Mouse (Mus musculus): Measurements from ENCODE around the gene Lrfn2. TPM values are rescaled to one million over a fixed set of nuclear protein-coding genes. Genes with fewer than 3 reads are reported as not detected.

Gene Lrfn2
- total RNA-seq, 2 experiments from 2014 or later = 0.95 to 1.1 TPM

- no peak for DNase-seq
- intact Hi-C loops (cut with DNase I) = no loop called here
Measured at GRCm38 (mm10) chr17:49030269-49030615, 98.1 kb downstream of the Lrfn2 start.

GRCm38 (mm10) chr17:49030841-49031240, 98.7 kb downstream of the Lrfn2 start:
- intact Hi-C loops (cut with DNase I) = no loop called here
- DNase-seq = no peak

GRCm38 (mm10) chr17:49031790-49032189, 99.6 kb downstream of the Lrfn2 start:
- peak; percentile 58 to 68 for DNase-seq
- intact Hi-C loops (cut with DNase I) = no loop called here

GRCm38 (mm10) chr17:49033276-49033675, 101.1 kb downstream of the Lrfn2 start:
- intact Hi-C loops (cut with DNase I) = no loop called here
- DNase-seq = peak; percentile 41 to 42

- intact Hi-C loops (cut with DNase I) = no loop called here
- DNase-seq = no peak
Measured at GRCm38 (mm10) chr17:49033686-49034250, 101.6 kb downstream of the Lrfn2 start.

GRCm38 (mm10) chr17:49035052-49035451, 102.9 kb downstream of the Lrfn2 start:
- intact Hi-C loops (cut with DNase I) = no loop called here
- DNase-seq = no peak

GRCm38 (mm10) chr17:49037163-49037950, 105.2 kb downstream of the Lrfn2 start:
- intact Hi-C loops (cut with DNase I) = no loop called here
- no peak for DNase-seq

DNA sequence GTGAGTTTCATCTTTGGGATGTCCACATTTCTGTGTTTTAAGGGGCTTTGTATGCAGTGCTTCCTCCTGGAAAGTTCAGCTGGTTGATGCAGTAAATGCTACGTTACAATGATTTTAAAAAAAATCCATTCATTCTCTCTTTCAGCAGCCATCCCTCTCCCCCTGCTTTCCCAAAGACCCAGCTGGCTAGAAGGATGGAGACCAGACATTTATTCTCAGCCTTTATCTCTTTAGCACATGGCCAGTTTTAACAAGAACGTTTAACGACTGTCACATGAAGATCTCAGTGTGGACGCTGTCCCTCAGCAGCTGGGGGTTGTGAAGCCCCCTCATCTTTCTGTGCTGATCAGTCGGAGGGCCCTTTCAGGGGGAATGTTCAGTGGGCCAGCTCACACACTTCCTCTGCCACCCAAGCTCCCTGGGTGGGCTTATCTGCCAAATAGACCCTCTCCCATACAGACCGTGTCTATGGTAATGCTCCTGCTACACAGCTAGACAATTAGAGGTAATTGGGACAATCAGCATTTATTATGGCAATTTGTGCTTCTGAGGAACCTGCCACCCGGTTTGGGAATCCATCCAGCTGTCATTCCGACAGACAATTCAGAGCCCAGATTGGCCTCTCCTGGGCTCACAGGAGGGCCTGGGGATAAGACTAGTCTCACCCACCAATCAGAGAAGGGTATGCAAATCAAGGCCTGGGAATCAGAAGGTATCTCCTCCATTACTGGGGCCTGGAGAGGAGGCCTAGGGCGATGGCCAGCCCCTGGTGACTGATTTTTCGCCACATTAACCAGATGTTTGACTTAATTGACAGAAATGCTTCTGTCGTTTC, 111.8 kb downstream of the Lrfn2 start:
- no peak for DNase-seq
- intact Hi-C loops (cut with DNase I) = no loop called here

DNA sequence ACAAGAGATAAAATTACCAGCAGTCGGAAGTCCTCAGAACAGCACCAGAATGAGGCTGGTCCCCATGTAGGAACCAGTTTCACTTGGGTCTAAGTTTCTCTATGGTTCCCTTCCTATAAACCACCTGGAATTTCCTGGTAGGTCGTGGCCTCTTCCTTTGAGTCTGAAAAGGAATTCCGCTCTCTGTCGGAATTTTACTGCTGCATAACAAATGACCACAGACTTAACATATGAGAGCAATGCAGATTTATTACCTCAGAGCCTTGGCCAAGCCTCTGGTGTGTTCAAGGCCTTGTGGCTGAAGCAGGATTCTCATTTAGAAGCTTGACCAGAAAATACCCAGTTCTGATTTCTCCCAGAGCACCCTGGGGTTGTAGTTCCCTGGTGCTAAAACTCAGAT, 115.7 kb downstream of the Lrfn2 start:
- no peak for DNase-seq
- intact Hi-C loops (cut with DNase I) = no loop called here

DNA sequence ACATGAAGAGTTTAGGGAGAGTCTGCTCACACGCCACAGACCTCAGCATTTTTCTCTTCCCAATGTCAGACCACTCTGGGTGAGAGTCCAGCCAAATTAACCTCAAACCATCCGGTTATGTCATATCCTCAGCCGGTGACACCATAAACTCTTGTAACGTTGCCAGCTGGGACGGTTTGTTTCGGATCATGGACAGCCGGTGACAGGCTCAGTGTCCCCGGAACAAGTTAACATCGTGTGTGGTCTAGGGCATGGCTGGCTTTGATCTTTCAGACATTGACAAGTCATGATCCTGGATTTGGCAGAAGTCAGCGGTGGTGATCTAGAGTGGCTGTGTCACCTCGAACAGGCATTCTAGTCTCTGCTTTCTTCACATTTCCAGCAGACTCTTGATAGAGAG, 119.1 kb downstream of the Lrfn2 start:
- intact Hi-C loops (cut with DNase I) = no loop called here

DNA sequence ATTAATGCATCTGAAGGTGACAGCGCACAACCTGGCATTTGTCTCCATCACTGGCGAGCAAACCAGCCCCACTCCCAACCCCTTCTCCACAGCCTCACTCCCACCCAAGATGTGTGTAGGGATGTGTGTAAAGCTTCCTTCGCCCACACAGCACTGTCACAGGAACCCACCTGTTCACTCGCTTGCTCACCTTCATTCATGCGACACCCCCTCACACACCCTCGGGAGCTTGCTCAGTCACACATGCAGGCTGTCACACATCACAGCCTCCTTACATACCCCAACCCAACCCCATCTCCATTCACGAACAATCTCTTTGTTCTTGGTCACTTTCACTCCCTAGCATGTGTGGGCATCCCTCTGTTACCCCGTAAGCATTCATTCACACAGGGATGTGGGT, 129.0 kb downstream of the Lrfn2 start:
- intact Hi-C loops (cut with DNase I) = no loop called here
- no peak for DNase-seq

More for the DNA sequence above, 119.1 kb downstream of the Lrfn2 start:
- no peak for DNase-seq

GRCm38 (mm10) chr17:49063789-49064188, 131.6 kb downstream of the Lrfn2 start:
- intact Hi-C loops (cut with DNase I) = no loop called here
- no peak for DNase-seq

DNA sequence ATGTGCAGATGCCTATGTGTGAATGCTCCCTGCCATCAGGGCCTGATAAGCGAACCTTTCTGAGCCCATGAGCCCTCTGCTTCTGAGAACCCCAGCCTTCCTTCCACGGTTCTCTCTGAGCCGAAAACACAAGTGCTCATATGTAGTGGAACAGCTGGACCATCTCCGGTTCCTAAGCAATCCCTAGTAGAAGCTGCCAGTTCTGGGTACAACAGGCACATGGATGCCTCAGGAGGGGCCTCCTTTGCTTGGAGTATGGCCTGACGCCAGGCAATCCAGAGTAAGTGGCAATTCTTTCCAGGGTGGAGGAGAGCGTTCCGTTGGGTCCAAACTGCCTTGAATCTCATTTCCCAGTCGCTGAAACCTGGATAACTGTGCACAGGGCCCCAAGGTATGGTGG, 132.3 kb downstream of the Lrfn2 start:
- DNase-seq = no peak
- intact Hi-C loops (cut with DNase I) = no loop called here

GRCm38 (mm10) chr17:49065050-49065449, 132.9 kb downstream of the Lrfn2 start:
- intact Hi-C loops (cut with DNase I) = no loop called here
- no peak for DNase-seq

GRCm38 (mm10) chr17:49066748-49067147, 134.6 kb downstream of the Lrfn2 start:
- intact Hi-C loops (cut with DNase I) = no loop called here
- DNase-seq = no peak

- peak in 1 of 2 experiments; percentile 6 for DNase-seq
- intact Hi-C loops (cut with DNase I) = no loop called here
Measured at GRCm38 (mm10) chr17:49078168-49078567, 146.0 kb downstream of the Lrfn2 start.

- intact Hi-C loops (cut with DNase I) = no loop called here
- no peak for DNase-seq
Measured at GRCm38 (mm10) chr17:49079647-49080046, 147.5 kb downstream of the Lrfn2 start.

GRCm38 (mm10) chr17:49083594-49084380, 151.6 kb downstream of the Lrfn2 start:
- peak; percentile 11 to 30 for DNase-seq
- intact Hi-C loops (cut with DNase I) = no loop called here

- intact Hi-C loops (cut with DNase I) = no loop called here
Measured at GRCm38 (mm10) chr17:49085111-49085510, 152.9 kb downstream of the Lrfn2 start.

GRCm38 (mm10) chr17:49096781-49097544, 164.8 kb downstream of the Lrfn2 start:
- no peak for DNase-seq

More at GRCm38 (mm10) chr17:49085111-49085510, 152.9 kb downstream of the Lrfn2 start:
- DNase-seq = no peak

More at GRCm38 (mm10) chr17:49096781-49097544, 164.8 kb downstream of the Lrfn2 start:
- intact Hi-C loops (cut with DNase I) = no loop called here

Data from heart, postnatal 14 days (tissue).